In the genomic region with DNA sequence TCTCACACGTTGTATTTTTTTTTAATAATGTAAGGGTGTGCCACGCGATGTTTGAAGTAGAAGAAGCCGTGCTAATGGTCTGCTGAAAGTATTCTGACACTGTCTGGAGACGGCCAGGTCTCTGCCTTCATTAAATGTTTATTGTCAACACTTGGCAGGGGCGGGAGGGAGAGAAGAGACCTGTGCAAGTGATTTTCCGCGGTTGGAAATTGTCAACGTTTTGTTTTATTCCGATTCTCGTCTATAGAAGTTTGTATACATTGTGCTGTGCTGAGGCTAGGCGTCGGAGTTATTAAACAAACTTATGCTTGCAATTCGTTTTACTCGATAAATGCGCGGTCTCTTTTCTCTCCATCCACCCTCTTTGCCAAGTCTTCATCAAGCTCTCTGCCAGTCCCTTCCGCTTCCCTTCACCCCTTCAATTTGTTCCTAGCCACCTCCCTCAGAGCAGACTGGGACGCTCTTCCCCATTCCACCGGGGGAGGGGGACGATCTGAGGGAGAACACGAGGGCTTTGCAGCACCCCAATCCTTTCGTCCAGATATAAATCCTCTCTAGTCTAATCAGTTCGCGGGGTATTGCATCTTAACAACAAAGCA, we compare ENCODE assay signal across 11 mouse cellular contexts. TPM values are rescaled to one million over a fixed set of nuclear protein-coding genes. Genes with fewer than 3 reads are reported as not detected.
DNase-seq lines count a peak whose midpoint lies in the region; ATAC-seq and TF ChIP-seq lines count a peak whose summit lies in the region.
"Had no signal": no experiment of that assay in that cellular context is flagged by ENCODE, and none has a peak within 500 bp of the region (broad histone marks: within the 10 kb centered on the region; RNA-seq: fewer than 3 reads in every experiment).

No protein-coding gene starts in this region.

- peaks cover 100% of the 10 kb centered on the region for H3K27me3 ChIP-seq in embryonic facial prominence, embryonic 10.5 days (replicated peaks; ENCODE audit: low read depth, poor library complexity, severe bottlenecking)
- peaks cover 37% of the 10 kb centered on the region for H3K27me3 ChIP-seq in hindbrain, embryonic 16.5 days (replicated peaks; ENCODE audit: control insufficient read depth, insufficient read depth, low read length)
- H3K27me3 ChIP-seq in midbrain, embryonic 15.5 days (replicated peaks), result peaks cover 44% of the 10 kb centered on the region
- peaks cover 73% of the 10 kb centered on the region for H3K27me3 ChIP-seq in liver, embryonic 11.5 days (replicated peaks; ENCODE audit: control insufficient read depth, insufficient read depth, low read length)

- no peak overlapping the region for H3K27ac ChIP-seq in embryonic facial prominence, embryonic 10.5 days (replicated peaks)
- H3K27ac ChIP-seq in hindbrain, embryonic 16.5 days (ENCODE audit: low read depth, low read length), result no peak overlapping the region
- peak overlapping the region; percentile 61 for H3K27ac ChIP-seq in midbrain, embryonic 15.5 days
- H3K27ac ChIP-seq in liver, embryonic 11.5 days (ENCODE audit: low read depth, low read length), result no peak overlapping the region

- DNase-seq in brain, embryonic 14.5 days (ENCODE audit: low read depth), result peak; percentile 71
- DNase-seq in embryonic facial prominence, embryonic 10.5 days (ENCODE audit: low spot score), result peak; percentile 36
- DNase-seq in liver, embryonic 11.5 days (ENCODE audit: low spot score), result no peak
- no peak for DNase-seq in cerebellum, adult 9-11 months
- no peak for DNase-seq in frontal cortex, postnatal 36 days (ENCODE audit: low spot score in 2 of 2)
- DNase-seq in testis, postnatal 10 days (ENCODE audit: low spot score), result no peak
- DNase-seq: cerebellum, adult 9-10 months; kidney, postnatal 25 days; lung, adult 18-20 months had no signal

- TF ChIP-seq CTCF in brain, embryonic 14.5 days (IDR thresholded peaks at IDR 0.05; ENCODE audit: borderline replicate concordance, extremely low read depth, insufficient read depth, insufficient read length), result no peak

- H3K4me3 ChIP-seq in embryonic facial prominence, embryonic 10.5 days, result peak overlapping the region; percentile 52
- H3K4me3 ChIP-seq in hindbrain, embryonic 16.5 days (ENCODE audit: low read length), result no peak overlapping the region
- H3K4me3 ChIP-seq in midbrain, embryonic 15.5 days, result peak overlapping the region; percentile 28
- H3K4me3 ChIP-seq in liver, embryonic 11.5 days (ENCODE audit: low read depth, low read length), result no peak overlapping the region

- peak overlapping the region; percentile 24 for H3K4me2 ChIP-seq in hindbrain, embryonic 16.5 days (ENCODE audit: low read length)
- peak overlapping the region; percentile 54 for H3K4me2 ChIP-seq in midbrain, embryonic 15.5 days
- H3K4me2 ChIP-seq in liver, embryonic 11.5 days, result no peak overlapping the region

- no peak for TF ChIP-seq POLR2A in brain, embryonic 14.5 days (IDR thresholded peaks at IDR 0.05; ENCODE audit: borderline replicate concordance, extremely low read depth, insufficient read depth, insufficient read length, poor library complexity, severe bottlenecking)

- no peaks in the 10 kb centered on the region for H3K9me3 ChIP-seq in embryonic facial prominence, embryonic 10.5 days
- H3K9me3 ChIP-seq in hindbrain, embryonic 16.5 days (ENCODE audit: control insufficient read depth, low read length), result no peaks in the 10 kb centered on the region
- no peaks in the 10 kb centered on the region for H3K9me3 ChIP-seq in midbrain, embryonic 15.5 days
- no peaks in the 10 kb centered on the region for H3K9me3 ChIP-seq in liver, embryonic 11.5 days (ENCODE audit: control insufficient read depth, low read length)

- H3K4me1 ChIP-seq in embryonic facial prominence, embryonic 10.5 days, result peaks cover 11% of the 10 kb centered on the region
- H3K4me1 ChIP-seq in hindbrain, embryonic 16.5 days (ENCODE audit: control insufficient read depth, insufficient read depth, low read depth, low read length), result peaks cover 4% of the 10 kb centered on the region; the same call in 1 of the 2 replicates
- peaks cover 8% of the 10 kb centered on the region for H3K4me1 ChIP-seq in midbrain, embryonic 15.5 days
- H3K4me1 ChIP-seq in liver, embryonic 11.5 days (replicated peaks; ENCODE audit: control insufficient read depth, insufficient read depth, low read length), result no peaks in the 10 kb centered on the region; the same call in 1 of the 2 replicates

- H3K9ac ChIP-seq in hindbrain, embryonic 16.5 days (ENCODE audit: low read depth, low read length), result no peak overlapping the region
- no peak overlapping the region for H3K9ac ChIP-seq in midbrain, embryonic 15.5 days
- H3K9ac ChIP-seq in liver, embryonic 11.5 days (ENCODE audit: low read depth, low read length), result no peak overlapping the region

- WGBS in embryonic facial prominence, embryonic 10.5 days, result under 1% methylated on average over 25 of the region's 25 CpGs
- under 1% methylated on average over 25 of the region's 25 CpGs for WGBS in hindbrain, embryonic 16.5 days
- 1% methylated on average over 25 of the region's 25 CpGs for WGBS in midbrain, embryonic 15.5 days
- WGBS in liver, embryonic 11.5 days, result under 1% methylated on average over 25 of the region's 25 CpGs

- H3K36me3 ChIP-seq in embryonic facial prominence, embryonic 10.5 days (replicated peaks), result no peaks in the 10 kb centered on the region
- H3K36me3 ChIP-seq in hindbrain, embryonic 16.5 days (ENCODE audit: control insufficient read depth, insufficient read depth, low read length), result no peaks in the 10 kb centered on the region
- no peaks in the 10 kb centered on the region for H3K36me3 ChIP-seq in midbrain, embryonic 15.5 days (replicated peaks)
- no peaks in the 10 kb centered on the region for H3K36me3 ChIP-seq in liver, embryonic 11.5 days (ENCODE audit: control insufficient read depth, insufficient read depth, low read length)

- no peak for ATAC-seq in hindbrain, embryonic 16.5 days
- no peak; the same call in 1 of the 2 replicates for ATAC-seq in midbrain, embryonic 15.5 days (replicated peaks)
- ATAC-seq in liver, embryonic 11.5 days (replicated peaks; ENCODE audit: low FRiP score), result no peak

RNA-seq across cellular contexts. Expression of gene Pou4f1, which starts 8.2 kb away (rescaled TPM):
- 12.7 and 28.4 TPM in 2 replicates for polyA plus RNA-seq in brain, embryonic 14.5 days (2012; rRNA removed)
- polyA plus RNA-seq in embryonic facial prominence, embryonic 10.5 days (2016; fragmentation: Nextera tagmentation; extraction: Ambion mirVana), result 24.9 and 25.4 TPM in 2 replicates
- polyA plus RNA-seq in hindbrain, embryonic 16.5 days (2015; fragmentation: Nextera tagmentation; extraction: Ambion mirVana), result 33.4 and 34.8 TPM in 2 replicates
- polyA plus RNA-seq in midbrain, embryonic 15.5 days (2015; fragmentation: Nextera tagmentation; extraction: Ambion mirVana), result 66.1 and 70.7 TPM in 2 replicates
- 0.23 and 0.40 TPM in 2 replicates for polyA plus RNA-seq in liver, embryonic 11.5 days (2014; fragmentation: Nextera tagmentation; extraction: Ambion mirVana)

Comparison
In these comparisons a context has a peak if more than half of its experiments do, and no peak if none do; other contexts are left out.
1. DNase-seq: peak in brain, embryonic 14.5 days (single experiment) and embryonic facial prominence, embryonic 10.5 days (single experiment); none in liver, embryonic 11.5 days (single experiment), cerebellum, adult 9-11 months (single experiment), frontal cortex, postnatal 36 days (0 of 2) and testis, postnatal 10 days (single experiment).
2. H3K4me3 ChIP-seq: peak in embryonic facial prominence, embryonic 10.5 days (single experiment) and midbrain, embryonic 15.5 days (single experiment); none in hindbrain, embryonic 16.5 days (single experiment) and liver, embryonic 11.5 days (single experiment).